Mouse (Mus musculus) forebrain, postnatal 0 days (tissue): ENCODE data around the gene Tmbim1. TPM values are rescaled to one million over a fixed set of nuclear protein-coding genes. Genes with fewer than 3 reads are reported as not detected.

Source experiments
- ATAC-seq: fragments of 200-750 bp; cut with Nextera tagmentation; 2 replicates; pipeline ENCODE4 v1.8.0; 2017; ENCODE audit warnings: mild to moderate bottlenecking, moderate library complexity
- DNase-seq: peaks from one replicate; pipeline ENCODE4 v3.0.0-alpha.2; 2015
- H3K27ac ChIP-seq: fragments of 300-500 bp; sonication (generic); 2 replicates; pipeline ENCODE4 v1.5.1; 2014; ENCODE audit warnings: low read depth, mild to moderate bottlenecking, antibody characterized with exemption, low read length, moderate library complexity, mixed read lengths
- H3K27me3 ChIP-seq: fragments of 300-500 bp; sonication (generic); 2 replicates; pipeline ENCODE4 v1.6.1; 2014; ENCODE audit warnings: mild to moderate bottlenecking, low read length, mixed read lengths; ENCODE audit not compliant: insufficient read depth
- H3K36me3 ChIP-seq: fragments of 300-500 bp; sonication (generic); 2 replicates; pipeline ENCODE4 v1.6.1; 2014; ENCODE audit warnings: mild to moderate bottlenecking, moderate library complexity; ENCODE audit not compliant: insufficient read depth
- H3K4me1 ChIP-seq: fragments of 300-500 bp; sonication (generic); 2 replicates; pipeline ENCODE4 v1.6.1; 2014; ENCODE audit warnings: antibody characterized with exemption; ENCODE audit not compliant: insufficient read depth
- H3K4me2 ChIP-seq: fragments of 300-500 bp; sonication (generic); 2 replicates; pipeline ENCODE4 v1.6.1; 2014; ENCODE audit warnings: low read depth, mild to moderate bottlenecking, moderate library complexity
- H3K4me3 ChIP-seq: fragments of 300-500 bp; sonication (generic); 2 replicates; pipeline ENCODE4 v1.5.1; 2014; ENCODE audit warnings: low read depth, low read length, mixed read lengths
- H3K9ac ChIP-seq: fragments of 300-500 bp; sonication (generic); 2 replicates; pipeline ENCODE4 v1.6.1; 2014; ENCODE audit warnings: mild to moderate bottlenecking
- H3K9me3 ChIP-seq: fragments of 300-500 bp; sonication (generic); 2 replicates; pipeline ENCODE4 v1.6.1; 2016; ENCODE audit warnings: low read length
- CTCF ChIP-seq: sonication (generic); IDR thresholded peaks from 2 replicates; pipeline ENCODE4 v1.5.1; 2016; ENCODE audit warnings: antibody characterized with exemption, control low read depth, low read depth
- WGBS: fragments of 180-500 bp; shearing (Covaris S2); extraction: QIAGEN DNeasy Blood & Tissue Kit; methylation state at CpG from one replicate; pipeline ENCODE4 v1.1.7; 2014; 5-methylcytosine and 5-hydroxymethylcytosine counted together
- polyA plus RNA-seq: library from polyadenylated mRNA; unstranded; fragments of >200 nt; fragmentation: Nextera tagmentation; extraction: Ambion mirVana; gene quantifications from 2 replicates; pipeline ENCODE4 v1.2.1, GENCODE M21; 2015
- total RNA-seq: library from RNA; depleted of rRNA; stranded (reverse); fragments of >200 nt; gene quantifications from 2 replicates; pipeline ENCODE4 v1.2.3, GENCODE M21; 2014

Tmbim1 gene
- total and polyA plus RNA-seq, 2 experiments from 2014 or later, result 7.9 TPM

DNA sequence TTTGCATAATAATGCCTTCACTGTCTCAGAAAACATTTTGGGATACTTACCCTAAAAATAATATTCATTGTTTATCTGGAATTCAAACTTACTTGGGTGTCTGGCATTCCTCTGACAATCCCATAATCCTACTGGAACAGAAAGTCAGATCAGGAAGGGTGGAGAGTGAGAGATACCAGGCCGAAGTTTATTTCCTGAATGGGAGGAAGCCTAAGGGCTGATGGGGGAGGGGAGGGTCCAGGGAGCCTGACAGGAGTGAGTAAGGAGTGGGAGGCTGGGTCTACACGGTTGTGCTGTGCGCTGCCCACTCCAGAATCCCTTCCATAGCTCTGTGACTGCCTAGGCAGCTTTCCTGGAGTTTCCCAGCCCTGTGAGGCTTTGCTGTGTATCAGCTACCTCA, 4.3 kb upstream of the Tmbim1 start:
- ATAC-seq (no peak), DNase-seq (no peak)
- H3K9me3 ChIP-seq, result no peaks in the 10 kb centered on the region
- no peak for TF ChIP-seq CTCF
- no peak overlapping the region for H3K4me2 ChIP-seq
- H3K9ac ChIP-seq, result no peak overlapping the region
- H3K27me3 ChIP-seq, result no peaks in the 10 kb centered on the region
- H3K27ac ChIP-seq, result no peak overlapping the region
- WGBS, result 66% methylated on average over 3 of the region's 3 CpGs
- no peaks in the 10 kb centered on the region for H3K4me1 ChIP-seq
- H3K36me3 ChIP-seq, result no peaks in the 10 kb centered on the region
- H3K4me3 ChIP-seq, result no peak overlapping the region

GRCm38 (mm10) chr1:74308001-74308964, 2.9 kb upstream of the Tmbim1 start:
- WGBS, result 82% methylated on average over 10 of the region's 10 CpGs
- no peak for ATAC-seq
- H3K27ac ChIP-seq, result no peak overlapping the region

DNA sequence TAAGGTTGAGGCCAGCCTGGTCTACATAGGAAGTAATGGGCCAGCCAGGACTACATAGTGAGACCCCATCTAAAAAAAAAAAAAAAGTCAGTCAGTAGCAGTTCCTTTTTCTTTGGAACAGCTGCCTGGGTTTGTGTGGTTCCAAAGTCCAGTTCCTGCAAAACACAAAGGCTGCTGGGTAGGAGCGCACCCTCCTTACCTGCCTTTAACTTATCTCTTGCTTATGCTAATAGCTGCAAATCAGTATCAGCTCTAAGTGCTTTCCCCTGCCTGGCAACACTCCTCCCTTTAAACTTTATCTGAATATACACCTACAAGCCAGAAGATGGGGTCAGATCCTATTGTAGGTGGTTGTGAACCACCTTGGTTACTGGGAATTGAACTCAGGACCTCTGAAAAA, 1.7 kb upstream of the Tmbim1 start:
- WGBS, result 93% methylated on average over 1 of the region's 1 CpGs

More at GRCm38 (mm10) chr1:74308001-74308964, 2.9 kb upstream of the Tmbim1 start:
- DNase-seq, result no peak
- no peak overlapping the region for H3K4me3 ChIP-seq
- no peaks in the 10 kb centered on the region for H3K36me3 ChIP-seq
- TF ChIP-seq CTCF, result no peak
- H3K9ac ChIP-seq, result no peak overlapping the region
- no peak overlapping the region for H3K4me2 ChIP-seq
- H3K4me1 ChIP-seq, result peaks cover 4% of the 10 kb centered on the region; the same call in 1 of the 2 replicates
- no peaks in the 10 kb centered on the region for H3K27me3 ChIP-seq
- no peaks in the 10 kb centered on the region for H3K9me3 ChIP-seq

DNA sequence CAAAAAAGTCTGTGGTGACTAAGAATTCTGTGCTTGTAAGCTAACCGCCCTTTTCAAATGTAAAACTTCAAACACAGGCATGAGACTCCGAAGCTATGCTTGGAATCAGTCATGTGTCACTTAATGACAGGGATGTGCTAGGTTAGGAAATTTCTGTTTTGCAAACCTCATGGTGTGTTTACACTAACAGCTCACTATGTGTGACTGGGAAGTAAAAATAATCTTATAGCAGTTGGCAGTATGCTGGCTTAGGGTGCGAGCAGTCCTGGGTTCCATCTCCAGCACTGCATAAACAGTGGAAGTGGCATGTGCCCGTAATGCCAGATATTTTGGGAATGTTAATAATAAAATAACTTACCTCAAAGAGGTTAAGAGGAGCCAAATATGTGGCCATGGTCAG, 476 bp downstream of the Tmbim1 start:
- no peak overlapping the region for H3K4me3 ChIP-seq
- peaks cover 5% of the 10 kb centered on the region; the same call in 1 of the 2 replicates for H3K27me3 ChIP-seq
- WGBS, result 71% methylated on average over 4 of the region's 4 CpGs
- ATAC-seq, result no peak
- no peaks in the 10 kb centered on the region for H3K36me3 ChIP-seq
- no peak for DNase-seq
- H3K4me1 ChIP-seq, result peaks cover 4% of the 10 kb centered on the region; the same call in 1 of the 2 replicates
- no peaks in the 10 kb centered on the region for H3K9me3 ChIP-seq
- no peak overlapping the region for H3K9ac ChIP-seq
- TF ChIP-seq CTCF, result no peak
- no peak overlapping the region for H3K4me2 ChIP-seq
- H3K27ac ChIP-seq, result no peak overlapping the region

More for the DNA sequence above, 1.7 kb upstream of the Tmbim1 start:
- H3K4me1 ChIP-seq, result peaks cover 4% of the 10 kb centered on the region; the same call in 1 of the 2 replicates
- no peak overlapping the region for H3K4me3 ChIP-seq
- H3K27me3 ChIP-seq, result peaks cover 5% of the 10 kb centered on the region; the same call in 1 of the 2 replicates
- no peak overlapping the region for H3K9ac ChIP-seq
- DNase-seq (no peak), ATAC-seq (no peak)
- H3K4me2 ChIP-seq, result no peak overlapping the region
- TF ChIP-seq CTCF, result no peak
- no peak overlapping the region for H3K27ac ChIP-seq
- H3K9me3 ChIP-seq, result no peaks in the 10 kb centered on the region
- H3K36me3 ChIP-seq, result no peaks in the 10 kb centered on the region

DNA sequence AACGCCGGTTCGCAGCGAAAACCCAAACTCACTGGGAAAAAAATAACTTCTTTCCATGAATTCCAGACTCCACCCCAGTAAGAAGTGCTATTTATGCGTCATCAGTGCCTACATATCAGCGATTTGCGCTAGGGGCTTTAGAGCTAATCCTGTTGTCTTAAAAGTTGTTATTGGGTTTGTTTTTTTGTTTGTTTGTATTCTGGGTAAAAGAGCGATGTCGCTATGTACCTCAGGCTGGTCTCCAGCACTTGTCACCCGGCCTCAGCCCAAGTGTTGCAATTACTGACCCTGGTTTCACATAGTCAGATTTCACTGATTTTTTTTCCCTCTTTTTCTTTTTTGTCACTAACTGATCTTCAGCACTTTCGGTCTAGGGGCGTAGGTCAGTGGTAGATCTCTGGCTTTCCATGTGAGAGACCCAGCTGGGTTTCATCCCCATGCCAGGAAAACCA, 1.1 kb downstream of the Tmbim1 start:
- WGBS, result 16% methylated on average over 12 of the region's 12 CpGs
- peak overlapping the region; percentile 45; the same call in 1 of the 2 replicates for H3K27ac ChIP-seq

GRCm38 (mm10) chr1:74303509-74304338, 1.7 kb downstream of the Tmbim1 start:
- peak; percentile 79 for ATAC-seq
- H3K9me3 ChIP-seq, result no peaks in the 10 kb centered on the region
- H3K27me3 ChIP-seq, result peaks cover 5% of the 10 kb centered on the region; the same call in 1 of the 2 replicates
- peak overlapping the region; percentile 81 for H3K4me2 ChIP-seq
- H3K36me3 ChIP-seq, result no peaks in the 10 kb centered on the region
- no peak; the same call in 1 of the 2 replicates for TF ChIP-seq CTCF
- peak overlapping the region; percentile 42 for H3K4me3 ChIP-seq
- peak overlapping the region; percentile 45; the same call in 1 of the 2 replicates for H3K27ac ChIP-seq
- 2% methylated on average over 53 of the region's 56 CpGs for WGBS
- DNase-seq, result peak; percentile 17
- peak overlapping the region; percentile 48 for H3K9ac ChIP-seq
- H3K4me1 ChIP-seq, result peaks cover 4% of the 10 kb centered on the region; the same call in 1 of the 2 replicates

More for the DNA sequence above, 1.1 kb downstream of the Tmbim1 start:
- ATAC-seq, result no peak
- no peak for DNase-seq
- peak overlapping the region; percentile 48; the same call in 1 of the 2 replicates for H3K9ac ChIP-seq
- peak overlapping the region; percentile 42 for H3K4me3 ChIP-seq
- H3K4me1 ChIP-seq, result peaks cover 4% of the 10 kb centered on the region; the same call in 1 of the 2 replicates
- no peaks in the 10 kb centered on the region for H3K9me3 ChIP-seq
- H3K27me3 ChIP-seq, result peaks cover 5% of the 10 kb centered on the region; the same call in 1 of the 2 replicates
- H3K4me2 ChIP-seq, result peak overlapping the region; percentile 81
- H3K36me3 ChIP-seq, result no peaks in the 10 kb centered on the region
- TF ChIP-seq CTCF, result no peak
